Mouse (Mus musculus) myocyte (in vitro differentiated cells): ENCODE measurements around the gene Cdc73.

Experiments used
- CEBPB ChIP-seq: IDR thresholded peaks from 2 replicates; pipeline ENCODE4 v1.6.1; 2011; ENCODE audit warnings: mild to moderate bottlenecking, moderate library complexity; ENCODE audit not compliant: poor library complexity, insufficient read depth, severe bottlenecking
- E2F4 ChIP-seq: IDR thresholded peaks from one replicate; pipeline ENCODE4 v1.6.1; 2011; ENCODE audit warnings: mild to moderate bottlenecking, control low read depth, moderate library complexity; ENCODE audit not compliant: insufficient read depth
- MAX ChIP-seq: IDR thresholded peaks from one replicate; pipeline ENCODE4 v1.6.1; 2011; ENCODE audit warnings: low read depth, mild to moderate bottlenecking, control low read depth
- MYOD1 ChIP-seq, 3 experiments: IDR thresholded peaks; one replicate each; pipeline ENCODE4 v1.6.1; 2011; ENCODE audit warnings: control low read depth in 2 of 3, low read depth in 2 of 3, mild to moderate bottlenecking in 2 of 3, moderate library complexity in 1 of 3; ENCODE audit not compliant: insufficient read length in 2 of 3, control insufficient read depth in 1 of 3
- MYOG ChIP-seq, 3 experiments: IDR thresholded peaks; one replicate each; pipeline ENCODE4 v1.6.1; 2011; ENCODE audit warnings: control low read depth in 2 of 3, low read depth in 2 of 3, mild to moderate bottlenecking in 2 of 3; ENCODE audit not compliant: insufficient read length in 2 of 3, control insufficient read depth in 1 of 3, insufficient read depth in 1 of 3
- POLR2A ChIP-seq: IDR thresholded peaks from one replicate; pipeline ENCODE4 v1.6.1; 2011; ENCODE audit warnings: low read depth, mild to moderate bottlenecking, control low read depth, moderate library complexity; ENCODE audit not compliant: insufficient read length
- POLR2AphosphoS2 ChIP-seq: IDR thresholded peaks from one replicate; pipeline ENCODE4 v1.6.1; 2011; ENCODE audit warnings: low read depth, control low read depth; ENCODE audit not compliant: insufficient read length
- REST ChIP-seq: IDR thresholded peaks from one replicate; pipeline ENCODE4 v1.6.1; 2011; ENCODE audit warnings: mild to moderate bottlenecking, control low read depth, moderate library complexity; ENCODE audit not compliant: insufficient read depth, insufficient read length
- SRF ChIP-seq: IDR thresholded peaks from one replicate; pipeline ENCODE4 v1.6.1; 2011; ENCODE audit warnings: low read depth; ENCODE audit not compliant: control insufficient read depth, insufficient read length
- TCF12 ChIP-seq: IDR thresholded peaks from one replicate; pipeline ENCODE4 v1.6.1; 2011; ENCODE audit warnings: mild to moderate bottlenecking, control low read depth; ENCODE audit not compliant: poor library complexity, insufficient read depth, severe bottlenecking
- TCF3 ChIP-seq: IDR thresholded peaks from one replicate; pipeline ENCODE4 v1.6.1; 2011; ENCODE audit warnings: low read depth, control low read depth; ENCODE audit not compliant: insufficient read length
- USF1 ChIP-seq: IDR thresholded peaks from one replicate; pipeline ENCODE4 v1.6.1; 2011; ENCODE audit warnings: low read depth, mild to moderate bottlenecking, control low read depth, moderate library complexity

DNA sequence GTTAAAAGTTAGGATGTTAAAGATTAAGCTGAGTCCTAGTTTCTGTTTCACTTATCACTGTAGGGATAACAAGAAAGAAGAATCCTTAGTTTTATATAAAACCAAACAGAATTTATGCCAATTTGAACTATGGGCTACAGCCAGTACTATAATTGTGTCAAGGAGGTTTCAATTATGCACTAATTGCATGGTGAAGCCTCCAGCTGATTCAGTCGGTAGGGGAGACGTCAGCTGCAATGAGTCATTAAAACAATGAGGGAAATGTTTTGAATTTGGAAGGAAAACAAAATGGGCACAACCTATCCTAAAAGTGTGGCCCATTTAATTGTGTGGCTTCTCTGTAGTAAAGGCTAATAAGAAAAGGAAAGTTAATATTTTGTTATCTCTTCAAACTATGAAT lies 82.9 kb downstream of the Cdc73 start:
- TF ChIP-seq POLR2A (no peak), MAX (no peak), SRF (no peak), MYOD1 (IDR thresholded peaks at IDR 0.05; ENCODE audit: control insufficient read depth in 1 of 3, insufficient read length in 2 of 3, low read depth in 2 of 3) (no peak), USF1 (no peak), MYOG (IDR thresholded peaks at IDR 0.05; ENCODE audit: control insufficient read depth in 1 of 3, insufficient read depth in 1 of 3, insufficient read length in 2 of 3, low read depth in 2 of 3) (no peak), POLR2AphosphoS2 (no peak), CEBPB (no peak), E2F4 (no peak), TCF3 (no peak), TCF12 (no peak), REST (no peak)
